Mouse (Mus musculus): ENCODE results near the gene Cav2. TPM values are rescaled to one million over a fixed set of nuclear protein-coding genes. Genes with fewer than 3 reads are reported as not detected.

Cav2 gene
- polyA plus RNA-seq, 1 experiment from 2014 or later = 22.5 TPM

DNA sequence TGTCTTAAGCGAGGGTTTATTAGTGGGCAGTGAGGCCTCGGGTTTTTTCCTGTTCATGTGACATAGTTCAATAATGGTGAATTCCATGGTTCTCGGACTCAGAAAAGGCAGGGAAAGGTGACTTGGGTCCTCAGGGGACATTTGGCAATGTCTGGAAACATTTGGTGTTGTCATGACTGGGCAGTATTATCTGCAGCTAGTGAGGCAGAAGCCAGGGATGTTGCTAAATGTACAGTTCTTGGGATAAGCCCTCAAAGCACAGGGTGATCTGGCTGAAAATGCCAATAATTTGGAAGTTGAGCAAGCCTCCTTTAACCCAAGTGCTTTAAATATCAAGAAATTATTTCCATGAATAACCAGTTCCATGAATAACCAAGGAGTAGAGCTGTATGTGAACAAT is 2.6 kb upstream of the Cav2 start:
- H3K4me1 ChIP-seq = peaks cover 16% of the 10 kb centered on the region
- no peak overlapping the region for H3K4me2 ChIP-seq
- peaks cover 3% of the 10 kb centered on the region; the same call in 1 of the 2 replicates for H3K27me3 ChIP-seq (replicated peaks)
- H3K36me3 ChIP-seq = no peaks in the 10 kb centered on the region
- no peaks in the 10 kb centered on the region for H3K9me3 ChIP-seq (replicated peaks)
- ATAC-seq (ENCODE audit: low FRiP score) = no peak
- no peak overlapping the region for H3K4me3 ChIP-seq (replicated peaks)
- 94% methylated on average over 3 of the region's 3 CpGs for WGBS
- no peak overlapping the region for H3K9ac ChIP-seq (replicated peaks)
- no peak overlapping the region for H3K27ac ChIP-seq (replicated peaks)

DNA sequence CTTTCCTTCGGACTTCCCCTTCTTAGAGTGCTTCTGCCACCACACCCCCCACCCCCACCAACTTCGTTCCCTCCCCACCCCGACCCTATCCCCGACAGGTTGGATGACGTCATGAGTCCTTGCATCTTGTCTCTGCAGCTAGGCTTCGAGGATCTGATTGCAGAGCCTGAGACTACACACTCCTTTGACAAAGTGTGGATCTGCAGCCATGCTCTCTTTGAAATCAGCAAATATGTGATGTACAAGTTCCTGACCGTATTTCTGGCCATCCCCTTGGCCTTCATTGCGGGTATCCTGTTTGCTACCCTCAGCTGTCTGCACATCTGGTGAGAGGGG is 740 bp downstream of the Cav2 start:
- 0 out of 2 replicates have a peak, but pooled peaks have one; percentile 46 for ATAC-seq (ENCODE audit: low FRiP score)
- Histone ChIP-seq H3K9ac (replicated peaks) (0 out of 2 replicates have a peak overlapping the region, but pooled peaks have one; percentile 64), H3K27ac (replicated peaks) (peak overlapping the region; percentile 61), H3K9me3 (replicated peaks) (no peaks in the 10 kb centered on the region), H3K27me3 (replicated peaks) (peaks cover 3% of the 10 kb centered on the region; the same call in 1 of the 2 replicates), H3K36me3 (no peaks in the 10 kb centered on the region), H3K4me2 (peak overlapping the region; percentile 98), H3K4me3 (replicated peaks) (peak overlapping the region; percentile 60), H3K4me1 (peaks cover 16% of the 10 kb centered on the region)
- WGBS = 27% methylated on average over 8 of the region's 8 CpGs

DNA sequence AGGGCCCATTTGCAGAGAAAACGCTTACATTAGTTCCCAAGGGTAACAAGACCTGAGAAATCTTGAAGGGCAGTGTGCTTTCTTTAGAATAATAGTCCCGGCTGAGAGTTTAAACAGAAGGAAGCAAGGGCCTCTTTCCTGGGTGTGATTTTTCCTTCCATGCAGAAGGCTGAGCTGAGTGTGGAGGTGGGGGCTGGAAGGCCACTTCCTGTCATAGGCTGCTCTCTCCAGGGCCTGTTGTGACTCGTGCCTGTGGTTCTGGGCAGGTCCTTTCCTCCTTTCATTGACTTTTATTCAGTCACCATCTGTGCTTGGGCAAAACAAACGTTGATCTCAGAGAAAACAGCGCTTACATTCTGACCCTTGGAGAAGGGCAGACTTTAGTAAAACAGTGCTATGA is 1.2 kb downstream of the Cav2 start:
- WGBS = 45% methylated on average over 5 of the region's 5 CpGs
- peak overlapping the region; percentile 98 for H3K4me2 ChIP-seq
- no peak overlapping the region for H3K4me3 ChIP-seq (replicated peaks)
- peak overlapping the region; percentile 38; the same call in 1 of the 2 replicates for H3K27ac ChIP-seq (replicated peaks)
- peaks cover 3% of the 10 kb centered on the region; the same call in 1 of the 2 replicates for H3K27me3 ChIP-seq (replicated peaks)
- no peaks in the 10 kb centered on the region for H3K9me3 ChIP-seq (replicated peaks)
- no peaks in the 10 kb centered on the region for H3K36me3 ChIP-seq
- no peak overlapping the region for H3K9ac ChIP-seq (replicated peaks)
- H3K4me1 ChIP-seq = peaks cover 16% of the 10 kb centered on the region
- ATAC-seq (ENCODE audit: low FRiP score) = no peak

DNA sequence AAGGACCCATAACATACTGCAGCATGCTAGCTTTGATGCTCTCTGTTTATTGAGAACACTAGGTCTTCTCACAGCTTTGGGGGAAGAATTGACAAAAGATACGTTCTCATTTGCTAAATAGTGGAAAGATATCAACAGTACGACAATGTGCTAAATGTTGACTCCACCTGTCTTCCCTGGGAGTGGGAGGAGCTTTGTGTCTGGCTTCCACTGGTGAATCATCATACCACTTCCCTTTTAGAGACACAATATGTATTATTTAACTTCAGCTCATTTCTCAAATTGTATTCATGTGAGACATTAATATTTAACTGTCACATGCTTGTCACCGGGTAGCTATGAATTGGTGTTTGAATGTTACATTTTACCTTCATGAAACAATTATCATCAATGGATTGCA is 2.8 kb downstream of the Cav2 start:
- Histone ChIP-seq H3K4me2 (no peak overlapping the region), H3K9me3 (replicated peaks) (no peaks in the 10 kb centered on the region)
- 89% methylated on average over 3 of the region's 3 CpGs for WGBS

DNA sequence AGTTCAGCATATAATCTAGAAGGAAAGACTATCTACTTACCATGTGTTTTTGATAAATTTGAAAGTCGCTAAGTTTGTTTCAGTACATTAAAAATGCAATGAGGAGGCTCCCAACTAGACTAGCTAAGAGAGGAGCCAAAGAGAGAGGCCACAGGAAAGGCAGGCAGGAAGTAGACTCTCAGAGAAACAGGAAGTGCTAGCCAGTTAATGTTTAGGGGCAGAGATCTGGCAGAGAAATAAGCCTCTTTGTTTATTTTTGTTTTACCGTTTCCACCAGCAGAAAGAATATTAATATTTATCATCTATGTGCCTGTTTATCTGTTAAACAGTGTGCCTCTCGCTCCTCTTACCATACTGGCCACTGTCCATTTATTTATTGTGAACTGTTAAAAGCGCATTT is 5.4 kb downstream of the Cav2 start:
- H3K9me3 ChIP-seq (replicated peaks) = no peaks in the 10 kb centered on the region
- no peak overlapping the region for H3K4me2 ChIP-seq
- no peak overlapping the region for H3K4me3 ChIP-seq (replicated peaks)
- H3K27ac ChIP-seq (replicated peaks) = no peak overlapping the region
- peaks cover 10% of the 10 kb centered on the region; the same call in 1 of the 2 replicates for H3K4me1 ChIP-seq
- ATAC-seq (ENCODE audit: low FRiP score) = no peak
- H3K36me3 ChIP-seq = no peaks in the 10 kb centered on the region
- H3K27me3 ChIP-seq (replicated peaks) = 0 out of 2 replicates have a peak, but pooled peaks cover 3% of the 10 kb centered on the region
- no peak overlapping the region for H3K9ac ChIP-seq (replicated peaks)
- 83% methylated on average over 4 of the region's 4 CpGs for WGBS

More for the DNA sequence above, 2.8 kb downstream of the Cav2 start:
- Histone ChIP-seq H3K4me3 (replicated peaks) (no peak overlapping the region), H3K4me1 (peaks cover 16% of the 10 kb centered on the region), H3K27ac (replicated peaks) (no peak overlapping the region), H3K36me3 (no peaks in the 10 kb centered on the region), H3K27me3 (replicated peaks) (peaks cover 3% of the 10 kb centered on the region; the same call in 1 of the 2 replicates), H3K9ac (replicated peaks) (no peak overlapping the region)
- ATAC-seq (ENCODE audit: low FRiP score) = no peak

DNA sequence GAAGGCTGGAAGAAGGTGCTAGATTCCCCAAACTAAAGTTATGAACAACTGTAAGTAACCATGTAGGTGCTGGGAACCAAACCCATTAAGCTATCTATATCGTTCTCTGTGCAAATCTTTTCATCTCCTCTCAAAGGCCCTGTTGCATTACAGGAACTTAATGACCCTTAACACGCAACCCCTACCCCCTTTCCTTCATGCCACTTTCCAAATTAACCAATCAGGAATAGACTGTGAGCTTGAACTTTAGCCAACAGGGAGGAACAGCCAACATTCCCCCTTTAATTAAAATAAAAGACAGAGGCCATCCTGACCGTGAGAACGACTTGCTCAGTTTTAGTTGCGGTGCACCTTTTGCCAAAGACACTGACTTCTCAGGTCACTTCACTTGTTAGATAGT is 14.1 kb downstream of the Cav2 start:
- H3K9ac ChIP-seq (replicated peaks) = no peak overlapping the region
- 47% methylated on average over 5 of the region's 5 CpGs for WGBS
- no peaks in the 10 kb centered on the region for H3K36me3 ChIP-seq
- H3K9me3 ChIP-seq (replicated peaks) = no peaks in the 10 kb centered on the region
- no peaks in the 10 kb centered on the region for H3K4me1 ChIP-seq
- no peak overlapping the region for H3K4me2 ChIP-seq
- no peak overlapping the region for H3K27ac ChIP-seq (replicated peaks)
- H3K4me3 ChIP-seq (replicated peaks) = no peak overlapping the region
- no peaks in the 10 kb centered on the region for H3K27me3 ChIP-seq (replicated peaks)
- ATAC-seq (ENCODE audit: low FRiP score) = no peak

DNA sequence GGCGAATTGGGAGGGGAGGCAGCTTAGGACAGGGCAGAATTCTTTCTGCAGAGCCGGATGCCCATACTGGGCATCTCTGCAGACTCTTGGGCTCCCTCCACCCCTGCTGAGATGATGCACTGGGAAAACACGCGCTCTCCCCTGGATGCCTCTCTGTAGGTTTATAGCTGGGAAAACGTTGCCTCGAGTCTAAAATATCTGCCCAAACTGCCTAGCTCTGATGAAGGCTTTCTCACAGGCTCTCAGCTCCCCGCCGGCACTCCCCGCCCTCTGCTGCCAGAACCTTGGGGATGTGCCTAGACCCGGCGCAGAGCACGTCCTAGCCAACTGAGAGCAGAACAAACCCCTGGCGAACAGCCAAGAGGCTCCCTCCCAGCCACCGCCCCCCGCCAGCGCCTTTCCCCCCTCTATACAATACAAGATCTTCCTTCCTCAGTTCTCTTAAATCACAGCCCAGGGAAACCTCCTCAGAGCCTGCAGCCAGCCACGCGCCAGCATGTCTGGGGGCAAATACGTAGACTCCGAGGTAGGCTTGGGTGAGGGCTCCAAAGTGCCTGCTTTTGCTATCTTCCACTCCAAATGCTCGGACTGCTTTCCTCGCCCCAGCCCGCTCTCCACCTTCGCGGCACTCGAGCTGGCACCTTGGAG is 25.1 kb downstream of the Cav2 start, which contains the start of gene Cav1:
Cav1 (plus strand) TSS at position 382 of the 648 bp plus-strand sequence.
- Histone ChIP-seq H3K9me3 (replicated peaks) (no peaks in the 10 kb centered on the region), H3K27me3 (replicated peaks) (peaks cover 16% of the 10 kb centered on the region), H3K4me2 (peak within 1 kb of the TSS; percentile 95), H3K27ac (replicated peaks) (peak within 1 kb of the TSS; percentile 51; the same call in 1 of the 2 replicates), H3K4me3 (replicated peaks) (peak within 1 kb of the TSS; percentile 47), H3K36me3 (no peaks in the 10 kb centered on the region), H3K4me1 (peaks cover 25% of the 10 kb centered on the region), H3K9ac (replicated peaks) (peak within 1 kb of the TSS; percentile 55)
- ATAC-seq (ENCODE audit: low FRiP score) = peak; percentile 79
- under 1% methylated on average over 26 of the region's 26 CpGs for WGBS

DNA sequence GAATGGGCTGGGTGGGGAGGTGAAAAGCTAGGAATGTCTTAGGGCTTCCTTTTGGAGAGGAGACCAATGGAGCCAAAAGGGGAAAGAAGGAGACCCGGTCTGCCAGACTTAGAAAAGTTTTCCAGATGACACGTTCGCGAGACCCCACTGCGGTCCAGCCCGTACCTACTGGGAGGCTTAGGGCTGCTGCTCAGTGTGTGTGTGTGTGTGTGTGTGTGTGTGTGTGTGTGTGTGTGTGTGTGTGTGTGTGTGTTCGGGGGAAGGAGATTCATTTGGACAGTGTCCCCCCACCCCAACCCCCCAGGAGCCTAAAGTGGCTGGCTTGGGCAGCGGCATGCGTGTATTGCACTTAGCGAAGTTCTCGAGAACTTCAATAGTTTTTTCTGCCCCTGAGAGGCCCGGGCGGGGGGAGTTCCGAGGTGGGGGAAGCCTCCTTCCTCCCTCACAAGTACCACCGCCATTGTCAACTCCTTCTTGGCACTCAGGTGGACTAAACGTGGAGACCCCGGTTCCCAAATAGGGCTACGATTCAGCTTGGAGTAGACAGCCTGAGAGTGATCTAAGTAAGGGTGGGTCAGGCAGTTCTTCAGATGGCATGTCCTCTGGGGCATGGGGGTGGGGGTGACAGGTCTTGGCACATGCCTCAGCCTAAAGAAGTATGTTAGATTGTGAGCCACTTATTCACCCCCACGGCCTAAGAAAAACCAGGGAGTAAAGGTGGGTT is 25.8 kb downstream of the Cav2 start:
- peak overlapping the region; percentile 95 for H3K4me2 ChIP-seq
- H3K4me3 ChIP-seq (replicated peaks) = peak overlapping the region; percentile 47
- H3K36me3 ChIP-seq = no peaks in the 10 kb centered on the region
- peak overlapping the region; percentile 55 for H3K9ac ChIP-seq (replicated peaks)
- ATAC-seq (ENCODE audit: low FRiP score) = peak; percentile 62
- no peaks in the 10 kb centered on the region for H3K9me3 ChIP-seq (replicated peaks)
- under 1% methylated on average over 19 of the region's 19 CpGs for WGBS
- H3K4me1 ChIP-seq = peaks cover 25% of the 10 kb centered on the region
- 0 out of 2 replicates have a peak overlapping the region, but pooled peaks have one; percentile 51 for H3K27ac ChIP-seq (replicated peaks)
- H3K27me3 ChIP-seq (replicated peaks) = peaks cover 16% of the 10 kb centered on the region

DNA sequence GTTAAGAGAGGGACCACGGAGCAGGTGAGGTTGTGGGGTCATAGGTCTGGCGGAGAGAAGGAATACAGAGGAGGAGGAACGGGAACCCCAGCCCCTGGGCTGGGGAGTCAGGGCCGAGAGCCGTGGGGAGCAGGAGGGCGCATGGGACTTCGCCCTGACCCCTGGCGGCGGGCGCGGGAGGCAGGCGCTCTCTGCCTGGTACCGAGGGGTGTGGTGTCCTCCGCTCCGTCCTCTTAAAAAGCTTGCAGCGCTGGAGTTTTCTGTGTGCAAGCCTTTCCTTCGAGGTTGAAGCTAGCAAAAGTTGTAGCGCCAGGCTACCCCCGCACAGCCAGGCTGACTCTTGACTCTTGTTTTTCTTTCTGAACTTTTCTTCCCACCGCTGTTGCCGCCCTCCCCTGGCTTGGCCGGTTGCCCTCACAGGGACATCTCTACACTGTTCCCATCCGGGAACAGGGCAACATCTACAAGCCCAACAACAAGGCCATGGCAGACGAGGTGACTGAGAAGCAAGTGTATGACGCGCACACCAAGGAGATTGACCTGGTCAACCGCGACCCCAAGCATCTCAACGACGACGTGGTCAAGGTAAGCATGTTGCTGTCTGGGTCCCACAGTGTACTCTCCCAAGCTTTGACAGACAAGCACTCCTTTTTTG is 26.6 kb downstream of the Cav2 start:
- H3K9ac ChIP-seq (replicated peaks) = peak overlapping the region; percentile 36

DNA sequence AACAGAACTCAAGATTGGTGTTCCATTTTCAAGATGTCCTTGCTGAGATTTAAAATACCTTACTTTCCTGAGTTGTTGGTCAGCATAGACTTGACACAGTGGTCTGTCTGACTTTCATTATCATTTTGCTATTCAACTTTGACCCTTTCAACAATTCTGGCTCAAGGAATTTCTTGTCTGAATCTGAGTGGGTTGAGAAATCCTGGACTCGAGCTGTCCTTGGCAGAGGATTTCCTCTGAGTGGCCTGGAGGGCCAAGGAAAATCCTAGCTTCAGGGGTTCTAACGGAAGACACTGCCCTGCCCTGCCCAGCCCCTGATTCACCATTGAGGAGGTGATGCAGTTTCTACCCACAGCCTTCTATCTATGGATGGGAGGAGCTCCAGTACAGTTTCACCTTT is 27.7 kb downstream of the Cav2 start:
- H3K4me1 ChIP-seq = peaks cover 25% of the 10 kb centered on the region
- H3K4me2 ChIP-seq = peak overlapping the region; percentile 95; the same call in 1 of the 2 replicates
- 57% methylated on average over 2 of the region's 2 CpGs for WGBS

More for the DNA sequence above, 26.6 kb downstream of the Cav2 start:
- H3K9me3 ChIP-seq (replicated peaks) = no peaks in the 10 kb centered on the region
- H3K4me3 ChIP-seq (replicated peaks) = peak overlapping the region; percentile 47
- no peak overlapping the region for H3K27ac ChIP-seq (replicated peaks)
- 3% methylated on average over 31 of the region's 31 CpGs for WGBS
- H3K36me3 ChIP-seq = no peaks in the 10 kb centered on the region
- H3K4me1 ChIP-seq = peaks cover 25% of the 10 kb centered on the region
- H3K27me3 ChIP-seq (replicated peaks) = peaks cover 16% of the 10 kb centered on the region
- peak; percentile 74 for ATAC-seq (ENCODE audit: low FRiP score)
- H3K4me2 ChIP-seq = peak overlapping the region; percentile 95

DNA sequence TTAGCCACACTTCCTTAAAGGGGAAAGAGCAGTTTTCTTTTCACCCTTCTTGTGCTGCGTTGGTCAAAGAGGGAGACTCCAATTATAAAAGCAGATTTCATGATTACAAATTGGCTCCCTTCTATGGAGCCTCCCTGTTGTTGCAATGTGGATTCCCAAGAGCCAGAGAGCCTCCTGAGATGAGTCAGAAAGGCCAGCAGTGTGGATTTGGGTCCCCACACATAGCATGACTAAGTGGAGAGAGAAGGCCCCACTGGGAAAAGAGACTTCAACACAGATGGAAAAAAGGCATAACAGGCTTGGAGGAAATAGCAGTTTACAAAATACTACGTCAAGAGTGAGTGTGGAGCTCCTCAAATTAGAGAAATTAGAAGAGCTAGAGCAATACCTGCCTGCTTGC is 28.3 kb downstream of the Cav2 start:
- no peak for ATAC-seq (ENCODE audit: low FRiP score)
- Histone ChIP-seq H3K27ac (replicated peaks) (no peak overlapping the region), H3K9me3 (replicated peaks) (no peaks in the 10 kb centered on the region), H3K36me3 (no peaks in the 10 kb centered on the region), H3K9ac (replicated peaks) (no peak overlapping the region), H3K4me1 (peaks cover 25% of the 10 kb centered on the region), H3K4me2 (no peak overlapping the region), H3K27me3 (replicated peaks) (peaks cover 16% of the 10 kb centered on the region), H3K4me3 (replicated peaks) (no peak overlapping the region)
- 85% methylated on average over 2 of the region's 2 CpGs for WGBS

More for the DNA sequence above, 27.7 kb downstream of the Cav2 start:
- Histone ChIP-seq H3K36me3 (no peaks in the 10 kb centered on the region), H3K4me3 (replicated peaks) (no peak overlapping the region), H3K27me3 (replicated peaks) (peaks cover 16% of the 10 kb centered on the region), H3K9ac (replicated peaks) (no peak overlapping the region), H3K27ac (replicated peaks) (no peak overlapping the region), H3K9me3 (replicated peaks) (no peaks in the 10 kb centered on the region)
- no peak for ATAC-seq (ENCODE audit: low FRiP score)

Data from neural tube, embryonic 15.5 days (tissue).